Mouse (Mus musculus): ENCODE measurements around the gene Trmt1l. TPM values are rescaled to one million over a fixed set of nuclear protein-coding genes. Genes with fewer than 3 reads are reported as not detected.
A peak's percentile ranks its signal among the peaks of the same experiment; 100 is the strongest.

The Trmt1l gene
- total and polyA plus RNA-seq, 3 experiments, result 15.4 to 18.2 TPM; not detected in 1

- H3K9ac ChIP-seq (ENCODE audit: control insufficient read depth, low read depth, low read length, poor library complexity, severe bottlenecking), result no peak overlapping the region
- TF ChIP-seq E2F4 (IDR thresholded peaks at IDR 0.05; ENCODE audit: borderline replicate concordance, low read depth, low read length), result no peak
- TF ChIP-seq CHD2 (IDR thresholded peaks at IDR 0.05; ENCODE audit: low read length), result no peak
- no peak for TF ChIP-seq HCFC1 (IDR thresholded peaks at IDR 0.05; ENCODE audit: low read depth, low read length)
- TF ChIP-seq NRF1 (IDR thresholded peaks at IDR 0.05; ENCODE audit: insufficient read depth, low read depth, low read length, poor library complexity, severe bottlenecking), result no peak
- TF ChIP-seq RCOR1 (IDR thresholded peaks at IDR 0.05; ENCODE audit: low read depth, low read length), result no peak
- TF ChIP-seq JUND (IDR thresholded peaks at IDR 0.05; ENCODE audit: low read depth, low read length), result no peak
- no peak for TF ChIP-seq GABPA (IDR thresholded peaks at IDR 0.05; ENCODE audit: low read depth, low read length)
- no peak overlapping the region for H3K27ac ChIP-seq (ENCODE audit: control insufficient read depth, low read depth, low read length)
- peaks cover 0 to 25% of the 10 kb centered on the region in 2 experiments; a peak in 2 of 4 replicates for H3K36me3 ChIP-seq (ENCODE audit: control insufficient read depth in 1 of 2, insufficient read depth in 2 of 2, low read length in 2 of 2)
- 0 out of 4 replicates have a peak overlapping the region, but pooled peaks of 1 of the 2 experiments have one; percentile 11 for H3K4me3 ChIP-seq (ENCODE audit: control insufficient read depth in 1 of 2, insufficient read depth in 1 of 2, low read depth in 2 of 2, low read length in 2 of 2)
- H3K79me2 ChIP-seq (ENCODE audit: control insufficient read depth, insufficient read depth, low read length, poor library complexity), result peaks cover 49% of the 10 kb centered on the region
- H3K27me3 ChIP-seq (ENCODE audit: control insufficient read depth in 1 of 2, insufficient read depth in 2 of 2, low read length in 2 of 2), result no peaks in the 10 kb centered on the region
- peak; percentile 17 for DNase-seq (ENCODE audit: low read depth, low spot score)
- H3K4me1 ChIP-seq (ENCODE audit: control insufficient read depth in 1 of 2, insufficient read depth in 2 of 2, low read length in 2 of 2), result peaks cover 9 to 17% of the 10 kb centered on the region in 2 experiments; a peak in 3 of 4 replicates
- no peaks in the 10 kb centered on the region for H3K9me3 ChIP-seq (replicated peaks; ENCODE audit: insufficient read depth, low read length)
Observed at GRCm38 (mm10) chr1:151498381-151498780, 70.0 kb downstream of the Trmt1l start.

DNA sequence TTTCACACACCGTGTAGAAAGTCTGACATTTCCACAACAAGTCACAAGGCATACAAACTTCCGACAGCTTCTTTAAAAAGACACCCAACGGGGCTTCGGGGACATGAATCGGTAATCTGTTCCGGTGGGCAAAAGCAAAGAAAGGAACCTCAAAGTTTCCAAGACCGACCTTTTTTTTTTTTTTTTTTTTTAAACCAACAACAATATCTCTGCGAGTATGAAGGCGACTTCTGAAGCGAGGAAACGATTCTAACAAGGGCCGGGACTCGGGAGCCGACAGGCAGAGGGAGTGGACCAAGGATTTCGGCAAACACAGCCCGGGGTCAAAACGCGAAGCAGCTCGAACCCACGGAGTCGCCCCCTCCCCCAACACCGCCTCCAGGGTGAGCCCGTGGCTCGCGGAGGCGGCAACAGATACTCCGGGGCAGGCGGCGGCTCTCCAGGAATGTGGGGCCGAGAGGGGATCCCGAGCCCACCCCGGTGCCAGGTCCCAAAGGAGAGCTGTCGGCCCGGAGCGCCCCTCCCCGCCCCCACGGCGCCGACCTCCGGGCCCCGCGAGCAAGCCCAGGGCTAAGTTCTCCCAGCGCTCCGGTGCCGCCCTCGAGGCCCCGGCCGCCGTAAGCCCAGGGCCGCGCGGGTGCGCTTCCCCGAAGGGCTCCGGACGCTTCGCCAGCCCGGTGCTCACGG, 71.6 kb downstream of the Trmt1l start:
- Histone ChIP-seq H3K36me3 (ENCODE audit: control insufficient read depth in 1 of 2, insufficient read depth in 2 of 2, low read length in 2 of 2) (peaks cover 0 to 23% of the 10 kb centered on the region in 2 experiments; a peak in 2 of 4 replicates), H3K27me3 (ENCODE audit: control insufficient read depth in 1 of 2, insufficient read depth in 2 of 2, low read length in 2 of 2) (no peaks in the 10 kb centered on the region), H3K27ac (ENCODE audit: control insufficient read depth, low read depth, low read length) (peak overlapping the region; percentile 67), H3K9me3 (replicated peaks; ENCODE audit: insufficient read depth, low read length) (no peaks in the 10 kb centered on the region), H3K79me2 (ENCODE audit: control insufficient read depth, insufficient read depth, low read length, poor library complexity) (peaks cover 38% of the 10 kb centered on the region), H3K4me1 (ENCODE audit: control insufficient read depth in 1 of 2, insufficient read depth in 2 of 2, low read length in 2 of 2) (peaks cover 7 to 11% of the 10 kb centered on the region in 2 experiments; a peak in 3 of 4 replicates), H3K9ac (ENCODE audit: control insufficient read depth, low read depth, low read length, poor library complexity, severe bottlenecking) (peak overlapping the region; percentile 99), H3K4me3 (ENCODE audit: control insufficient read depth in 1 of 2, insufficient read depth in 1 of 2, low read depth in 2 of 2, low read length in 2 of 2) (peak overlapping the region; percentile 74 to 91)
- DNase-seq (ENCODE audit: low read depth, low spot score), result peak; percentile 62
- TF ChIP-seq SMC3 (IDR thresholded peaks at IDR 0.05; ENCODE audit: low read depth, low read length) (no peak), ZNF384 (IDR thresholded peaks at IDR 0.05; ENCODE audit: low read depth, low read length) (peak; percentile 95)

DNA sequence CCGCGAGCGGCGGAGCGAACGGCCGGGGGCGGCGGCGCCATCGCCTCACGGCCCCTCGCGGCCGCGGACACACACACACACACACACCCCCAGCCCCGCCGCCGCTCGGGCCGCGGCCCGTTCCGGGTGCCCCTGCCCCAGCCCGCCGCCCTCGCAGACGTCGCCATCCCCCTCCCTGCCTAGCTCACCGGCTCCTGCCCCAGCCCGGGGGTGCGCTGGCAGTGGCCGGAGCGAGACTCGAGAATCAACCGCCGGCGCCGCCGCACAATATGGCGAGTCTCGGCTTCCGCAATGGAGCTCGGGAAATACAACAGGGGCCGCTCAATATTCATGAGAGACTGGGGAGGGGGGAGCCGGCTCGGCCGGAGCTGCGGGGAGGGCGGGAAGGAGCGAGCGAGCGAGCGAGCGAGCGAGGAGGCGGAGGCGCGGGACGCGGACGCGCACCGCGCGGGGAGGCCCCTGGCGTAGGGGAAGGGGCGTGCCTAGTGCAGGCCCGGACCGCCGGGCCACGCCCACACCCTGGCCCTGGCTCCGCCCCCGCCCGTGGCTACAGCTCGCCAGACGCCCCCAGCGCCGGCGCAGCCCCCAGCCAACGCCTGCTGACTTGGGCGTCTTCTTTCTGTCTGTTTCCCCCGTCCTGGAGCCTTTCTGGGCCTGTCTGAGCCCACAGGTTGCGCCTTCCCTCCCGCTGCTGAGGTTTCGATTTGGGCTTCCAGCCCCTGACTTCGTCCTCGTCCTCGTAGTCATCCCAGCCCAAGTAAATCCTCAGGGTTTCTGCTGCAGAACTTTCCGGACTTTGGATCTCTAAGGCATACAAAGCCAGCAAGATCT, 72.4 kb downstream of the Trmt1l start, which contains the start of gene Rnf2:
TSS of gene Rnf2 (minus strand) at position 425 of the 831 bp plus-strand sequence.
- Histone ChIP-seq H3K4me1 (ENCODE audit: control insufficient read depth in 1 of 2, insufficient read depth in 2 of 2, low read length in 2 of 2) (peaks cover 6 to 7% of the 10 kb centered on the region in 2 experiments; a peak in 3 of 4 replicates), H3K4me3 (ENCODE audit: control insufficient read depth in 1 of 2, insufficient read depth in 1 of 2, low read depth in 2 of 2, low read length in 2 of 2) (peak within 1 kb of the TSS; percentile 74 to 94), H3K27me3 (ENCODE audit: control insufficient read depth in 1 of 2, insufficient read depth in 2 of 2, low read length in 2 of 2) (no peaks in the 10 kb centered on the region; a peak in 1 of 4 replicates), H3K79me2 (ENCODE audit: control insufficient read depth, insufficient read depth, low read length, poor library complexity) (peaks cover 34% of the 10 kb centered on the region), H3K36me3 (ENCODE audit: control insufficient read depth in 1 of 2, insufficient read depth in 2 of 2, low read length in 2 of 2) (peaks cover 0 to 18% of the 10 kb centered on the region in 2 experiments; a peak in 2 of 4 replicates), H3K9me3 (replicated peaks; ENCODE audit: insufficient read depth, low read length) (no peaks in the 10 kb centered on the region), H3K9ac (ENCODE audit: control insufficient read depth, low read depth, low read length, poor library complexity, severe bottlenecking) (peak within 1 kb of the TSS; percentile 99), H3K27ac (ENCODE audit: control insufficient read depth, low read depth, low read length) (peak within 1 kb of the TSS; percentile 67)
- peak; percentile 91 for DNase-seq (ENCODE audit: low read depth, low spot score)
- TF ChIP-seq CTCF (IDR thresholded peaks at IDR 0.05 in 2 of 3, conservative IDR thresholded peaks at IDR 0.05 in 1 of 3; ENCODE audit: control insufficient read depth in 1 of 3, insufficient read depth in 1 of 3, low read depth in 2 of 3, low read length in 3 of 3, poor library complexity in 1 of 3, severe bottlenecking in 1 of 3), result no peak
- no peak for TF ChIP-seq TCF12 (IDR thresholded peaks at IDR 0.05; ENCODE audit: low read depth, low read length)
- TF ChIP-seq MYB (IDR thresholded peaks at IDR 0.05; ENCODE audit: low read depth, low read length), result no peak
- TF ChIP-seq TBP (IDR thresholded peaks at IDR 0.05; ENCODE audit: low read depth, low read length), result no peak; the same call in 1 of the 2 replicates
- peak; percentile 65 for TF ChIP-seq SIN3A (IDR thresholded peaks at IDR 0.05; ENCODE audit: low read length)
- no peak for TF ChIP-seq RAD21 (IDR thresholded peaks at IDR 0.05; ENCODE audit: low read depth, low read length)
- TF ChIP-seq CHD2 (IDR thresholded peaks at IDR 0.05; ENCODE audit: low read length), result no peak
- TF ChIP-seq EP300 (IDR thresholded peaks at IDR 0.05; ENCODE audit: low read depth in 1 of 2, low read length in 2 of 2), result no peak
- TF ChIP-seq SMC3 (IDR thresholded peaks at IDR 0.05; ENCODE audit: low read depth, low read length), result no peak
- no peak; the same call in 1 of the 2 replicates for TF ChIP-seq KAT2A (conservative IDR thresholded peaks at IDR 0.05; ENCODE audit: low read depth, low read length)
- TF ChIP-seq MAZ (IDR thresholded peaks at IDR 0.05; ENCODE audit: low read depth, low read length), result peak; percentile 85
- no peak for TF ChIP-seq CHD1 (IDR thresholded peaks at IDR 0.05; ENCODE audit: low read depth, low read length)
- TF ChIP-seq NELFE (IDR thresholded peaks at IDR 0.05; ENCODE audit: low read depth, low read length), result peak; percentile 45
- peak; percentile 50; the same call in 1 of the 2 replicates for TF ChIP-seq POLR2AphosphoS2 (IDR thresholded peaks at IDR 0.05; ENCODE audit: low read length)
- peak; percentile 52; the same call in 1 of the 2 replicates for TF ChIP-seq HCFC1 (IDR thresholded peaks at IDR 0.05; ENCODE audit: low read depth, low read length)
- 0 out of 2 replicates have a peak, but pooled peaks have one; percentile 7 for TF ChIP-seq USF1 (IDR thresholded peaks at IDR 0.05; ENCODE audit: low read depth, low read length)
- TF ChIP-seq POLR2A (IDR thresholded peaks at IDR 0.05; ENCODE audit: control insufficient read depth in 1 of 2, insufficient read depth in 1 of 2, low read depth in 1 of 2, low read length in 2 of 2, poor library complexity in 1 of 2), result peak; percentile 65; a peak in 1 of 4 replicates

Measured in MEL (cell line).